Comparison of ENCODE assay signal across 24 mouse cellular contexts in genomic region chr6:145371586-145371985, GRCm38 (mm10).
DNase-seq lines count a peak whose midpoint lies in the region; ATAC-seq and TF ChIP-seq lines count a peak whose summit lies in the region.
"Had no signal": no experiment of that assay in that cellular context is flagged by ENCODE, and none has a peak within 500 bp of the region (broad histone marks: within the 10 kb centered on the region; RNA-seq: fewer than 3 reads in every experiment).

No protein-coding gene starts in this region.

- H3K4me1 ChIP-seq in embryonic fibroblast, embryonic 13.5 days (ENCODE audit: control insufficient read depth, insufficient read depth, low read length), result peaks cover 37% of the 10 kb centered on the region

- TF ChIP-seq CTCF in embryonic fibroblast, embryonic 13.5 days (IDR thresholded peaks at IDR 0.05; ENCODE audit: borderline replicate concordance, insufficient read depth, low read length), result no peak

- peak; percentile 28 for ATAC-seq in CD4-positive, CD25-positive, alpha-beta regulatory T cell, adult 4 months
- ATAC-seq: activated CD4-positive, CD25-positive, alpha-beta regulatory T cell, adult 4 months; forebrain, embryonic 14.5 days; forebrain, embryonic 16.5 days; Patski had no signal

- TF ChIP-seq POLR2A in embryonic fibroblast, embryonic 13.5 days (IDR thresholded peaks at IDR 0.05; ENCODE audit: low read depth, low read length), result no peak

- DNase-seq in 3T3-L1 (ENCODE audit: low read depth, low spot score) (peak; percentile 78), 416B (ENCODE audit: low read depth) (peak; percentile 44)
- DNase-seq in layer of hippocampus, adult 9-10 months (ENCODE audit: low spot score), result no peak
- DNase-seq in urinary bladder, postnatal 25 days (ENCODE audit: low spot score), result no peak
- DNase-seq in adrenal gland, adult 2 months, result no peak
- DNase-seq in layer of hippocampus, postnatal 36 days, result no peak
- DNase-seq: adrenal gland, postnatal 10 days; adrenal gland, postnatal 25 days; cerebellum, adult 11 months; cerebellum, adult 18-20 months; cerebellum, adult 8-10 months; cerebellum, adult 9-11 months; cerebellum, postnatal 14 days had no signal

- H3K4me3 ChIP-seq in embryonic fibroblast, embryonic 13.5 days (ENCODE audit: insufficient read depth, low read length), result no peak overlapping the region
- H3K4me3 ChIP-seq: embryonic facial prominence, embryonic 10.5 days; embryonic facial prominence, embryonic 12.5 days; erythroblast, embryonic 14.5 days; forebrain, embryonic 10.5 days; forebrain, embryonic 12.5 days had no signal

- peak overlapping the region; percentile 31; the same call in 1 of the 2 replicates for H3K27ac ChIP-seq in embryonic fibroblast, embryonic 13.5 days (ENCODE audit: insufficient read depth, low read length)
- H3K27ac ChIP-seq: embryonic facial prominence, embryonic 10.5 days; embryonic facial prominence, embryonic 12.5 days; forebrain, embryonic 10.5 days; forebrain, embryonic 12.5 days had no signal

Comparison
In these comparisons a context has a peak if more than half of its experiments do, and no peak if none do; other contexts are left out.
1. DNase-seq: peak in 3T3-L1 (single experiment) and 416B (single experiment); none in layer of hippocampus, adult 9-10 months (single experiment), urinary bladder, postnatal 25 days (single experiment), adrenal gland, adult 2 months (single experiment) and layer of hippocampus, postnatal 36 days (0 of 2).